Mouse (Mus musculus) heart, embryonic 15.5 days (tissue): Measurements from ENCODE around the gene Avpr2. TPM values are rescaled to one million over a fixed set of nuclear protein-coding genes. Genes with fewer than 3 reads are reported as not detected.
A peak's percentile ranks its signal among the peaks of the same experiment; 100 is the strongest.

Experiments
- ATAC-seq: fragments of 200-750 bp; cut with Nextera tagmentation; replicated peaks from 2 replicates; pipeline ENCODE4 v1.8.0; 2017; ENCODE audit warnings: low read depth, moderate TSS enrichment; ENCODE audit not compliant: insufficient number of reproducible peaks, insufficient read depth, low FRiP score
- H3K27ac ChIP-seq: fragments of 300-500 bp; sonication (generic); 2 replicates; pipeline ENCODE4 v1.5.1; 2015; ENCODE audit warnings: mild to moderate bottlenecking, inconsistent platforms
- H3K27me3 ChIP-seq: fragments of 300-500 bp; sonication (generic); 2 replicates; pipeline ENCODE4 v1.6.1; 2015; ENCODE audit warnings: inconsistent platforms
- H3K36me3 ChIP-seq: fragments of 300-500 bp; sonication (generic); 2 replicates; pipeline ENCODE4 v1.6.1; 2015; ENCODE audit warnings: mild to moderate bottlenecking, inconsistent platforms
- H3K4me1 ChIP-seq: fragments of 300-500 bp; sonication (generic); replicated peaks from 2 replicates; pipeline ENCODE4 v1.6.1; 2015; ENCODE audit warnings: inconsistent platforms
- H3K4me2 ChIP-seq: fragments of 300-500 bp; sonication (generic); 2 replicates; pipeline ENCODE4 v1.6.1; 2015; ENCODE audit warnings: inconsistent platforms, mild to moderate bottlenecking, moderate library complexity
- H3K4me3 ChIP-seq: fragments of 300-500 bp; sonication (generic); 2 replicates; pipeline ENCODE4 v1.5.1; 2015; ENCODE audit warnings: mild to moderate bottlenecking, inconsistent platforms
- H3K9ac ChIP-seq: fragments of 300-500 bp; sonication (generic); 2 replicates; pipeline ENCODE4 v1.6.1; 2015; ENCODE audit warnings: mild to moderate bottlenecking, inconsistent platforms
- H3K9me3 ChIP-seq: fragments of 300-500 bp; sonication (generic); replicated peaks from 2 replicates; pipeline ENCODE4 v1.6.1; 2016; ENCODE audit warnings: inconsistent platforms
- WGBS: fragments of 180-500 bp; shearing (Covaris S2); methylation state at CpG from one replicate; pipeline ENCODE4 v1.1.7; 2015; ENCODE audit warnings: mixed read lengths; 5-methylcytosine and 5-hydroxymethylcytosine counted together
- polyA plus RNA-seq: library from polyadenylated mRNA; unstranded; fragments of >200 nt; fragmentation: Nextera tagmentation; extraction: Ambion mirVana; gene quantifications from 2 replicates; pipeline ENCODE4 v1.2.1, GENCODE M21; 2015

The Avpr2 gene
- polyA plus RNA-seq, 1 experiment from 2014 or later = 0.04 TPM

DNA sequence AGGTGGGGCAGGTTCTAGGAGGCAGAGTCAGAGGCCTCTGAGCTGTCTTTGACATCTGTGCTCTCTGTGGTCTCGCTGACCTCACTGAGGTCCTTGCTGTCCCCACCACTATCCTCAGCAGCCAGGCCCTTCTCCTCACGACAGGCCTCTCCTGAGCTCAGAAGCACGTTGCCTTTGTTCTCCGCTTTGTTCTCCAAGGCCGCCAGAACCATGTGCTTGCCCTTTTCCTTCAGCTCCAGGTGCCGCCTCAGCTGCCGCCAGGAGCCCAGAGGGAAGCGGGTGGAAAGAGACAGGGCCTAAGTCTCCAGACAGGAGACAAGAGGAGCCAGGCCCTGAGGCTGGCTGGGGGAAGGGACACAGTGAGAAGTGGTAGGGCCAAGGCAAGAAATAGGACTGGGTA, 25.0 kb downstream of the Avpr2 start:
- Histone ChIP-seq H3K4me1 (peaks cover 2% of the 10 kb centered on the region; the same call in 1 of the 2 replicates), H3K9me3 (no peaks in the 10 kb centered on the region), H3K4me3 (no peak overlapping the region), H3K27ac (no peak overlapping the region), H3K9ac (no peak overlapping the region), H3K27me3 (no peaks in the 10 kb centered on the region), H3K36me3 (peaks cover 6% of the 10 kb centered on the region; the same call in 1 of the 2 replicates), H3K4me2 (no peak overlapping the region)
- ATAC-seq = no peak
- 84% methylated on average over 8 of the region's 8 CpGs for WGBS

DNA sequence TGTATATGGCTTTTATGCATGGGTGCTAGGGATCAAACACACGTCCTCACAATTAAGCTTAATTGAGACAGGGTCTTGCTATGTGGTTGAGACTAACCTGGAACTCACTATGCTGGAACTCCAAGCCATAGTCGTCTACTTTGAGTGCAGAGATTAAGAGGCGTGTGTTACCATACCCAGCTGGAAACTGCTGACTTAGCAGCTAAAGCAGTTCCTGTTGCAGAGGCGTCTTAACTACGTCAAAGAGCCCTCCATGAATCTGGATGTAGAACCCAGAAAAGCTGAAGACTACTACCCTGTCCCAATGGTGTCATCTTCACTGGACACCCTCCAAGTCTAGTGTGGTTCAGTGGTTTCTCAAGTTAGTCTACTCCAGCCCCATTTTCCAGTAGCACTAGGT, 26.7 kb downstream of the Avpr2 start:
- Histone ChIP-seq H3K9ac (no peak overlapping the region), H3K4me2 (no peak overlapping the region), H3K9me3 (no peaks in the 10 kb centered on the region), H3K36me3 (peaks cover 6% of the 10 kb centered on the region; the same call in 1 of the 2 replicates), H3K4me1 (peaks cover 6% of the 10 kb centered on the region), H3K27ac (no peak overlapping the region), H3K4me3 (no peak overlapping the region), H3K27me3 (no peaks in the 10 kb centered on the region)
- no peak for ATAC-seq
- WGBS = 80% methylated on average over 5 of the region's 5 CpGs

- peaks cover 3% of the 10 kb centered on the region for H3K4me1 ChIP-seq
- H3K4me3 ChIP-seq = peak overlapping the region; percentile 60
- 0 out of 2 replicates have a peak, but pooled peaks have one; percentile 3 for ATAC-seq
- WGBS = 15% methylated on average over 34 of the region's 34 CpGs
- H3K27ac ChIP-seq = peak overlapping the region; percentile 85
- H3K9ac ChIP-seq = peak overlapping the region; percentile 64
- no peaks in the 10 kb centered on the region for H3K9me3 ChIP-seq
- peaks cover 6% of the 10 kb centered on the region; the same call in 1 of the 2 replicates for H3K36me3 ChIP-seq
- H3K4me2 ChIP-seq = peak overlapping the region; percentile 79
- no peaks in the 10 kb centered on the region for H3K27me3 ChIP-seq
Observed at GRCm38 (mm10) chrX:73921285-73921822, 29.5 kb downstream of the Avpr2 start.

GRCm38 (mm10) chrX:73921823-73922549, 30.1 kb downstream of the Avpr2 start, which contains the start of the genes Arhgap4 and Naa10:
Gene Arhgap4, minus strand, starts transcription at chrX:73921870.
Gene Naa10, minus strand, starts transcription at chrX:73921944.
- H3K27ac ChIP-seq = peak within 1 kb of the TSS; percentile 85
- H3K36me3 ChIP-seq = peaks cover 6% of the 10 kb centered on the region; the same call in 1 of the 2 replicates
- H3K4me2 ChIP-seq = peak within 1 kb of the TSS; percentile 79
- H3K27me3 ChIP-seq = no peaks in the 10 kb centered on the region
- WGBS = 12% methylated on average over 42 of the region's 43 CpGs
- H3K9ac ChIP-seq = peak within 1 kb of the TSS; percentile 64
- no peaks in the 10 kb centered on the region for H3K9me3 ChIP-seq
- peaks cover 3% of the 10 kb centered on the region for H3K4me1 ChIP-seq
- peak within 1 kb of the TSS; percentile 60 for H3K4me3 ChIP-seq
- ATAC-seq = peak; percentile 94

DNA sequence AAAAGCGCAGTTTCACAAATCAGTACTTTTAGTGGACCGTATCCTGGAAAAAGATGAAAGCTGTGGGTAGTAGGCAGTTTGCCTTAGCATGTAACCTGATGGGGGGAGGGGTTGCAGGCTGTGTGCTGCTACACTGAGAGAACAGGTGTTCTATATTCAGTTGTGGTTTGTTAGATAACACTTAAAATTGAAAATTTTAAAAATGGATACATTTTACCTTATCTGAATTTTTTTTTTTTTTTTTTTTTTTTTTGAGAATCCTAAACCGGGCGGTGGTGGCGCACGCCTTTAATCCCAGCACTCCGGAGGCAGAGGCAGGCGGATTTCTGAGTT, 30.6 kb downstream of the Avpr2 start:
- Histone ChIP-seq H3K4me2 (peak overlapping the region; percentile 79), H3K36me3 (peaks cover 6% of the 10 kb centered on the region; the same call in 1 of the 2 replicates), H3K27ac (peak overlapping the region; percentile 83; the same call in 1 of the 2 replicates), H3K9ac (no peak overlapping the region), H3K4me3 (peak overlapping the region; percentile 60), H3K27me3 (no peaks in the 10 kb centered on the region), H3K4me1 (peaks cover 3% of the 10 kb centered on the region), H3K9me3 (no peaks in the 10 kb centered on the region)
- no peak for ATAC-seq
- WGBS = 73% methylated on average over 8 of the region's 8 CpGs

DNA sequence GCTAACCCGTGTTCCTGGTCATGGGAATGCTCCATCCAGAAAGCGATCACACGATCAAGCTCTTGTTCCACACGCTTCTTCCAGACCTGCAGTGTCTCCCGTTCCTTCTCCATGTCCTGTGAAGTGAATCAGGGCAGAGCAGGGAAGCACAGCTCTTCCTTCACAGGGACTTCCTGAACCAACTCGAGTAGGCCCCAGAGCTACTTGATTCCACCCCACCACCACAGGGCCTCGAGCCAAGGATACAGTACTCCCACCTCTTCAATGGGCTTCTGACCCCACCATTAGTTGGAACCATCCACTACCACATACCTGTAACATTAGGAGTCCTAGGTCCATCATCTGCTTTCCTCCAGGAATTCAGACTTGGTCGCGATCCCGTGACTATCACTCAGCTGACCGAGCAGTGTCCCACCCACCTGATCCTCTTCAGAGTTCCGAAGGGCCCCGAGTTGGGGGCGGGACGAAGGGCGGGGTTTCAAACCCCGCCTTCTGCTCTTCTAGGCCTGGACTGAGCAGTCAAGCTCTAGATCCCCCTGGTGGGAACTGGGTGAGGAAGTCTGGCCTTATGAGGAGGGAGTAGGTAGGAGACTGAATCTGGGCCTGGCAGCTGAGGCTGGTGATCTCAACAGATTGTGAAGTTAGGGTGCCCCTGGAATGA, 38.6 kb downstream of the Avpr2 start, which contains the start of gene Renbp:
Gene Renbp (minus strand): TSS at position 449 of the 661 bp plus-strand sequence.
- H3K9ac ChIP-seq = peak within 1 kb of the TSS; percentile 31; the same call in 1 of the 2 replicates
- 32% methylated on average over 17 of the region's 17 CpGs for WGBS
- peak within 1 kb of the TSS; percentile 31 for H3K27ac ChIP-seq
- H3K9me3 ChIP-seq = no peaks in the 10 kb centered on the region
- peak; percentile 92 for ATAC-seq
- peak within 1 kb of the TSS; percentile 48 for H3K4me3 ChIP-seq
- 0 out of 2 replicates have a peak, but pooled peaks cover 3% of the 10 kb centered on the region for H3K4me1 ChIP-seq
- H3K4me2 ChIP-seq = peak within 1 kb of the TSS; percentile 55
- no peaks in the 10 kb centered on the region for H3K27me3 ChIP-seq
- no peaks in the 10 kb centered on the region; the same call in 1 of the 2 replicates for H3K36me3 ChIP-seq

GRCm38 (mm10) chrX:73931871-73932270, 40.0 kb downstream of the Avpr2 start:
- H3K9me3 ChIP-seq = no peaks in the 10 kb centered on the region
- no peak overlapping the region for H3K4me2 ChIP-seq
- no peaks in the 10 kb centered on the region for H3K27me3 ChIP-seq
- H3K4me1 ChIP-seq = 0 out of 2 replicates have a peak, but pooled peaks cover 3% of the 10 kb centered on the region
- WGBS = 72% methylated on average over 2 of the region's 2 CpGs
- no peak overlapping the region for H3K4me3 ChIP-seq
- ATAC-seq = no peak
- H3K27ac ChIP-seq = no peak overlapping the region
- H3K36me3 ChIP-seq = no peaks in the 10 kb centered on the region; the same call in 1 of the 2 replicates
- no peak overlapping the region for H3K9ac ChIP-seq

GRCm38 (mm10) chrX:73941860-73942259, 50.0 kb downstream of the Avpr2 start:
- ATAC-seq = no peak
- Histone ChIP-seq H3K4me3 (no peak overlapping the region), H3K36me3 (peaks cover 32% of the 10 kb centered on the region), H3K27me3 (no peaks in the 10 kb centered on the region), H3K9ac (no peak overlapping the region), H3K9me3 (no peaks in the 10 kb centered on the region), H3K4me2 (no peak overlapping the region), H3K4me1 (peaks cover 8% of the 10 kb centered on the region), H3K27ac (0 out of 2 replicates have a peak overlapping the region, but pooled peaks have one; percentile 27)
- WGBS = 16% methylated on average over 2 of the region's 2 CpGs

DNA sequence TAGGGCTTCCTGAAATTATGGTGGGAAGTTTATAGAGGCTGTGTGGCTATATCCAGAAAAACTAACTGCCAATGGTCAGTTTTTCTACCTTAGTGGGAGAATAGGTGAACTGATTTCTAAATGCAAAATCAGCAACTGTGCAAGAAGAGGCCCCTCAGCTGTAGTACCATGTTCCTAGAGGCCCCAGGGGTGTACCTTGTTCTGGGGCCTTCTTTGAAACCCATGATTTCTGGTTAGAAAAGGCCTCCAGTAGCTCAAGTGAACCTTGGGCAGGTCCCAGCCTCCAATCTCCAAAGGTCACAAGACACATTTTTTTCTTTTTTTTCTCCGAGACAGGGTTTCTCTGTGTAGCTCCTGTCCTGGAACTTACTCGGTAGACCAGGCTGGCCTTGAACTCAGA, 50.4 kb downstream of the Avpr2 start:
- no peak overlapping the region for H3K4me2 ChIP-seq

More for the DNA sequence above, 50.4 kb downstream of the Avpr2 start:
- Histone ChIP-seq H3K27ac (peak overlapping the region; percentile 27; the same call in 1 of the 2 replicates), H3K9me3 (no peaks in the 10 kb centered on the region), H3K9ac (no peak overlapping the region), H3K4me1 (peaks cover 8% of the 10 kb centered on the region), H3K4me3 (no peak overlapping the region), H3K27me3 (no peaks in the 10 kb centered on the region), H3K36me3 (peaks cover 37% of the 10 kb centered on the region)
- 66% methylated on average over 2 of the region's 2 CpGs for WGBS
- ATAC-seq = no peak
